Mouse (Mus musculus) bone marrow macrophage, adult 2 months (primary cell): ENCODE results near the gene Plppr2. TPM values are rescaled to one million over a fixed set of nuclear protein-coding genes. Genes with fewer than 3 reads are reported as not detected.

Experiments used
- H3K27ac ChIP-seq: 2 replicates; pipeline ENCODE4 v1.5.1; 2012; ENCODE audit warnings: low read depth, low read length; ENCODE audit not compliant: insufficient read depth
- H3K4me1 ChIP-seq: 2 replicates; pipeline ENCODE4 v1.6.1; 2012; ENCODE audit warnings: low read length; ENCODE audit not compliant: control insufficient read depth, insufficient read depth
- H3K4me3 ChIP-seq: 2 replicates; pipeline ENCODE4 v1.5.1; 2012; ENCODE audit warnings: mild to moderate bottlenecking, low read length, moderate library complexity; ENCODE audit not compliant: insufficient read depth
- CTCF ChIP-seq: IDR thresholded peaks from 2 replicates; pipeline ENCODE4 v1.5.1; 2012; ENCODE audit warnings: low read depth, mild to moderate bottlenecking, low read length, moderate library complexity
- POLR2A ChIP-seq: IDR thresholded peaks from 2 replicates; pipeline ENCODE4 v1.6.1; 2012; ENCODE audit warnings: mild to moderate bottlenecking, low read depth, low read length, borderline replicate concordance
- polyA plus RNA-seq: library from polyadenylated mRNA; stranded (reverse); fragments of >200 nt; gene quantifications from 2 replicates; pipeline ENCODE4 v1.2.4, GENCODE M21; 2012; ENCODE audit not compliant: missing spikeins, insufficient read depth, insufficient read length

Gene Plppr2
- polyA plus RNA-seq, 1 experiment: 5.8 TPM

DNA sequence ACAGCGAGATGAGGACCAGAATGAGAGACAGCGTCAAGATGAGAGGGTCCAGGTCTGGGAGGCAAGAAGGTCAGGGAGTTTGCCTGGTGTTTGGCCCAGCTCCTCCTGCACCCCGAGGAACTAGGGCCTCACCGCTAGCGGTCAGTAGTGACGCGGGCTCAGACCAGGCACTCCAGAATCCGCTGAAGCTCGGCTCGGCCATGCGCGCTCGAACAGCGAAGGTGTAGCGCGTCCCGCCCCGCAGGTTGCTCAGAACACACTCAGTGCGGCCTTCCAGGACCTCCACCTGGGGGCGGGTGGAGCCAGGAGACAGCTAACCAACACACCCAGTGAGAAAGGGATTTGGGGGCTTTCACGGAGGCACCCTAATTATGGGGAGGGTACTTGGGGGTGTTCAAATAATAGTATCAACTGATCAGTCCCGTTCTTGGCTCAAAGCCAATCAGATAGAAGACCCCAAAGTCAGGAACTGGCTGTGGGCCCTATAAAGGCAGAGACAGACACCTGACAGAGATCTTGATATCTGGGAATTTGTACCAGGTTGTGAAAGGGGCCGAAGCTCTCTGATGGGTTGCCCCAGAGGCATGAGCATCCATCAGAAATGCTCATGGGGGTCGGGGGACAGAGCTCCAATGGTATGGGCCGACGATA, 23.9 kb downstream of the Plppr2 start:
- Histone ChIP-seq H3K27ac (no peak overlapping the region), H3K4me3 (no peak overlapping the region)

DNA sequence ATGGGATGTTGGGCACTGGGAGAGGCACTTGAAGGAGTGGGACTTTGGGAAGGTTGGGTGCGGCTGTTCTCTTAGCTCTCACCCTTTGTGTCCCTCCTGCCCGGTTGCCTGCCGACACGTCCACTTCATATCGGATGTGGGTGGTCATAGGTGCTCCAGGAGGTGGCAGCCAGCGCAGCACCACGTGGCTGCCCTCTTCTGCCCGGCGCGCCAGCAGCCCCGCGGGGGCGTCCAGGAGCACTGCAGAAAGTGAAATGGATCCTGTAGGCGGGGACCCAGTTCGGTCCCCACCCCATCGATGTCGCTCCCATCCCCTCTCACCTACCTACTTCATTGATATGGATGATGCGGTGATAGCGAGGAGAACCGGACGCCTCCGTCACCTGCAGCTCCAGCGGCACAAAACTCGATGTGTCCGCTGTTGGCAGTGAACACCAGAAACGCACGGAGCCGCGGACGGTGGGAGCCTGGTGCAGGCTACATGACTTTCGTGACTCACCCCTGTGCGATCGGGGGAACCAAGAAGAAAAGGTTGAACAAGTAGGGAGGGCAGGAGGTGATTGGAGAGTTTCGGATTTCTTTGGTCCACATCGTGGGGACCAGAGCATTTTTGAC, 24.6 kb downstream of the Plppr2 start:
- Histone ChIP-seq H3K4me3 (peak overlapping the region; percentile 55), H3K27ac (no peak overlapping the region), H3K4me1 (peaks cover 3% of the 10 kb centered on the region; the same call in 1 of the 2 replicates)
- TF ChIP-seq POLR2A (no peak), CTCF (no peak)

More for the DNA sequence above, 23.9 kb downstream of the Plppr2 start:
- TF ChIP-seq POLR2A (no peak), CTCF (no peak)
- peaks cover 3% of the 10 kb centered on the region; the same call in 1 of the 2 replicates for H3K4me1 ChIP-seq

DNA sequence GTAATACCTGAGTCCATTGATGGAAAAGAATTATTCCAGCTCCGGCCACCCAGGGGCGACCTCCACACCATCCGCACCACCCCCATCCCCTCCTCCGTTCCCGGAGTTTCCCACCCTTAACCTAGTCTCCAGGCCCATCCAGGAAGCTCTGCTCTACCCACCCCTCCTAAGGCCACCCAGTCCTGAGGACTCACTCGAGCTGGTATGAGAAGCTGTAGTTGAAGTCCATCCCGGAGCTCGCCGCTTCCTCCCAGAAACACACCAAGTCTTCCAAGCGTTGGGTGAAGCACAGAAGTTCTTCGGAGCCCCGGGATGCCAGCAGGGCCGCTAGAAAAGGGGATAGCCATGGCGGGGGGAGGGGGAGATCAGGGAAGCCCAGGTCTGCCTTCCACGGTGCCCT, 25.2 kb downstream of the Plppr2 start:
- Histone ChIP-seq H3K4me3 (peak overlapping the region; percentile 55), H3K27ac (no peak overlapping the region), H3K4me1 (peaks cover 3% of the 10 kb centered on the region; the same call in 1 of the 2 replicates)
- no peak for TF ChIP-seq POLR2A
- TF ChIP-seq CTCF: no peak

DNA sequence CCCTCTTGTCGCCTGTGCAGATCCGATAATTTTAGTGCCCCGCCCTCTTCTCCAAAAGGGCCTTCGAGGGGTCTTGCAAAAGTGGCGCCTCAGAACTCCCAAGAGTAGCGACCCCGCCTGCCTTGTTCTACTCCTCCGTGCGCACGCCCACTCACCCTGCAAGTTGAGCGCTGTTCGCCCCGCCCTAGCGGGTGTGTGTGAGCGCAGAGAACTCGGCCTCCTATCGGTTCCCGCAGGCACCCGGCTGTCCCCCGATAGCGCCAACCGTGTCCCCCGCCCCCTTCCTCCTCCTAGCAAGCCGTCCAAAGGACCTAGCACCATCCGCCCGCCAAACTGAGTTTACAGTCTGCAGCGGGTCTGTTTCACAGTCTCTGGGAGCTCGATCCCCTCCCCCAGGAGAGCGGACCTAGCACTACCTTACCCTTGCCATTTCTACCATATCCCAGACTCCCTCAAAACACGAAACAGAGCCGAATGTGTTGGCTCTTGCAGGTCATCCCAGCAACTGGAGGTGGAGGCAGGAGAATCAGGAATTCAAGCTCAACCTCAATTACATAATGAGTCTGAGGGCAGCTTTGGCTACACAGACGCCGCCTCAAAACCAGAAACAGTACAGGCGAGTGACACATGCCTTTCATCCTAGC, 25.7 kb downstream of the Plppr2 start:
- Histone ChIP-seq H3K27ac (no peak overlapping the region), H3K4me1 (peaks cover 3% of the 10 kb centered on the region; the same call in 1 of the 2 replicates), H3K4me3 (peak overlapping the region; percentile 55)
- TF ChIP-seq POLR2A (no peak), CTCF (no peak)

DNA sequence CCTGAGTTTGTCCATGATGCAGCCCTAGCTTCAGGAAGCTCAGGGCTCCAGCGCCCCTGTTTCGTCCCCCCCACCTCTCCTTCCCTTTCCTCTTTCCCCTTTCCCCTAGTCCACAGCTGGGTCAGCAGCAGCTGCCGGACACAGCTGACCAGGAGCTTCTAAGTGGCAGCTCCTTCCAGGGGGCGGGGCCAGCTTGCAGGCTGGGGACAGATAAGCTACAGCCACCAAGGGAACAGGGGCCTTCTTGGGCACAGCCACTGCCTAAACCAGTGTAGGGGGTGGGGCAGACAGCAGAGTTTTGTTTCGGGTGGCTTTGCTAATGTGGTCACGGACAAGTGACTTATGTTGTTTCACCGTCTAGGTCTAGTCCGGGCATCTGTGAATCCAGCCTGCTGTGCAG, 26.6 kb downstream of the Plppr2 start, which contains the start of gene Epor:
Epor (minus strand) TSS at position 90 of the 400 bp plus-strand sequence.
- Histone ChIP-seq H3K4me3 (peak within 1 kb of the TSS; percentile 55), H3K4me1 (peaks cover 3% of the 10 kb centered on the region; the same call in 1 of the 2 replicates), H3K27ac (no peak within 1 kb of the TSS)
- TF ChIP-seq CTCF (no peak), POLR2A (no peak)

DNA sequence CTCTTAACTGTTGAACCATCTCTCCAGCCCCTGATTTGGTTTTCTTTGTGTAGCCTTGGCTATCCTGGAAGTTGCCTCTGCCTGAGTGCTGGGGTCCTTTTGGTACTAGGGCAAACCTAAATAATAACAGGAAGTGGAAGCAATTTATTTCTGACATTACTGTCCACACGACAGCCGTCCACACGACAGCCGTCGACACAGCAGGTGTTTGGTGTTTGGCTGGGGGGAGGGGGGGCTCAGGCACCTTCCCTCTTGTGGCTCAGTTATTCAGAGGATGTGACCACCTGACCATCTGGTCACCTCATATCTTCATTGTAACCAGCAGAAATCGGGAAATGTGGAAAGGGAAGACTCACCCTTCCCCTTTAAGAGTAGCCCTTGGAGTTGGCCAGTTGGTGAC, 32.0 kb downstream of the Plppr2 start:
- no peak overlapping the region for H3K4me3 ChIP-seq
- no peak overlapping the region for H3K27ac ChIP-seq
- TF ChIP-seq CTCF (no peak), POLR2A (no peak)
- H3K4me1 ChIP-seq: peaks cover 6% of the 10 kb centered on the region

DNA sequence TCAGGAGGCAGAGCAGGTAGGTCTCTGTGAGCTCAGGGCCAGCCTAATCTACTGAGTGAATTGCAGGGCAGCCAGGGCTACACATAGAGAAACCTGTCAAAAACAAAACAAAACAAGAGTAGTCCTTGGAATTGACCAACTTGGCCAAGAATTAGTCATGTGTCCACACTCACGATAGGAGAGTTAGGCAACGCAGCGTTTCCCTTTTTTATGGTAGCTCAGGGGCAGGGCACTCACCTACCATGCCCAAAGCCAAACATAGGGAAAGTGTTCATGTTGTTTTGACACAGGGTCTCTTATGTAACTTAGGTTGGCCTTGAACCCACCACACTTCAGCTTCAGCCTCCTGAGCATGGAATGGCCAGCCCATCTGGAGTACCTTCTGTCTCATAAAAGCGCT, 32.5 kb downstream of the Plppr2 start:
- Histone ChIP-seq H3K4me3 (no peak overlapping the region), H3K27ac (no peak overlapping the region), H3K4me1 (peaks cover 6% of the 10 kb centered on the region)
- TF ChIP-seq POLR2A (no peak), CTCF (no peak)

DNA sequence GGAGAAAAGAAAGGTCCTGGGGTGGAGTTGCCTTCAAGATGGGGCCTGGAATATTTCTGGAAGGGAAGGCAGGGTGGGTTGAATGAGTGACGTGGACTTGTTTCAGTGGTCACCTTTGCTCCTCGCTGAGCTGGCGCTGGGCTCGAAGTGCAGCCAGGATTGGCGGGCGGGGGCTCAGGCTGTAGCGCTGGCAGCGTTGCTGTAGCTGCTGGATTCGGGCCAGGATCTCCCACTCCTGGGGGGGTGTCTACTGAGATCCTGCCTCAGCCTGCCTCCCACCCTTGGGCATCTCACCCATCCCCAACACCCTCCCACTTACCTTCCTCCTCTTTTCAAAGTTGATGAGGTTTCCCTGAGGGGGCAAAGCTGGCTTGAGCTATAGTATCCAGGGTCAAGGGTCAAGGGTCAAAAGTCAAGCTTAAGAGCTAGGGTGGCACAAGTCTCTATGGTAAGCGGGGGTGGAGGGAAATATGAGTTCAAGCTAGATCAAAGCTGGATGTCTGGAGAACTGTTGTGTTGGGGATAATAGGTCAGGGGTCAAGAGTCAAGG, 39.9 kb downstream of the Plppr2 start:
- Histone ChIP-seq H3K4me3 (no peak overlapping the region), H3K27ac (no peak overlapping the region), H3K4me1 (no peaks in the 10 kb centered on the region)
- TF ChIP-seq POLR2A (no peak), CTCF (no peak)

DNA sequence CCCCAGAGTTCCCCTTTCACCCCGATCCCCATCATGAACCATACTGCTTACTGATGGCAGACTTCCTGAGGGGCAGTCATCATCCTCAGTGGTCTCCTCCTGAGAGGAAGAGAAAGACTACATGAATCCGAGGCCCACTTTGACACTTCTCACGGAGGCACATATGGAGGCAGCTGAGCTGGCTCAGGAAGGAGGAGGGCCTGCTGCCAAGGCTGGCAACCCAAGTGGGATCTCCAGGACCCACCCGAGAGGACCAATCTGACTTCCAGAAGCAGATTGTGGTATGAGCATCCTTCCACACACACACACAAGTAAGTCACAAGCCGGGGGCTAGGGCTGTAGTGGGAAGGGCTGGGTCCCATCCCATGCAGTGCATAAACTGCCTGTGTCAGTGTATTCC, 40.5 kb downstream of the Plppr2 start:
- no peak overlapping the region for H3K27ac ChIP-seq
- H3K4me3 ChIP-seq: no peak overlapping the region
- TF ChIP-seq CTCF: no peak
- TF ChIP-seq POLR2A: no peak
- H3K4me1 ChIP-seq: no peaks in the 10 kb centered on the region
